Mouse (Mus musculus) cerebellum, adult 11-12 months (tissue): Measurements from ENCODE around the gene Nat8f6.
A peak's percentile ranks its signal among the peaks of the same experiment; 100 is the strongest.
"Not testable (repeated sequence)": the region's sequence is repeated elsewhere in the genome, so short reads cannot be mapped to it uniquely, and the experiment has no call there.

ENCODE experiments used
- DNase-seq: peaks from one replicate; pipeline ENCODE4 v3.0.0; 2022

Gene Nat8f6

GRCm38 (mm10) chr6:85820837-85821236, at the start of gene Nat8f6, which contains the start of gene Nat8f5:
Nat8f6 (minus strand) TSS chr6:85820954.
Nat8f5 (minus strand) TSS chr6:85820972.
- DNase-seq = no peak

- DNase-seq = not testable (repeated sequence)
These were observed 48.3 kb upstream of the Nat8f6 start, which contains the start of gene Nat8f2 for GRCm38 (mm10) chr6:85869006-85869405. Nat8f2 (minus strand) TSS chr6:85869158.

- DNase-seq = no peak
These were observed 47.3 kb upstream of the Nat8f6 start for GRCm38 (mm10) chr6:85867726-85868690.

GRCm38 (mm10) chr6:85866995-85867394, 46.2 kb upstream of the Nat8f6 start:
- DNase-seq = not testable (repeated sequence)

GRCm38 (mm10) chr6:85866166-85866565, 45.4 kb upstream of the Nat8f6 start:
- not testable (repeated sequence) for DNase-seq

- peak; percentile 21 for DNase-seq
These were observed 44.3 kb upstream of the Nat8f6 start for GRCm38 (mm10) chr6:85864900-85865639.

- DNase-seq = no peak
These were observed 43.1 kb upstream of the Nat8f6 start for GRCm38 (mm10) chr6:85863840-85864239.

- DNase-seq = no peak
These were observed 42.4 kb upstream of the Nat8f6 start for GRCm38 (mm10) chr6:85863136-85863535.

GRCm38 (mm10) chr6:85862565-85862964, 41.8 kb upstream of the Nat8f6 start:
- DNase-seq = no peak

- DNase-seq = no peak
These were observed 40.5 kb upstream of the Nat8f6 start for GRCm38 (mm10) chr6:85861247-85861646.

GRCm38 (mm10) chr6:85856194-85856678, 35.5 kb upstream of the Nat8f6 start:
- DNase-seq = peak; percentile 71

GRCm38 (mm10) chr6:85853481-85853880, 32.7 kb upstream of the Nat8f6 start:
- DNase-seq = no peak

- DNase-seq = no peak
These were observed 30.5 kb upstream of the Nat8f6 start for GRCm38 (mm10) chr6:85851062-85851773.

GRCm38 (mm10) chr6:85849240-85849639, 28.5 kb upstream of the Nat8f6 start:
- DNase-seq = no peak

GRCm38 (mm10) chr6:85848140-85848539, 27.4 kb upstream of the Nat8f6 start:
- DNase-seq = no peak

GRCm38 (mm10) chr6:85846921-85847320, 26.2 kb upstream of the Nat8f6 start:
- no peak for DNase-seq

GRCm38 (mm10) chr6:85843677-85844458, 23.1 kb upstream of the Nat8f6 start:
- not testable (repeated sequence) for DNase-seq

GRCm38 (mm10) chr6:85839982-85840381, 19.2 kb upstream of the Nat8f6 start:
- DNase-seq = no peak

GRCm38 (mm10) chr6:85838674-85839073, 17.9 kb upstream of the Nat8f6 start:
- DNase-seq = no peak

GRCm38 (mm10) chr6:85837307-85837706, 16.6 kb upstream of the Nat8f6 start:
- DNase-seq = not testable (repeated sequence)

GRCm38 (mm10) chr6:85836827-85837226, 16.1 kb upstream of the Nat8f6 start:
- not testable (repeated sequence) for DNase-seq

- DNase-seq = not testable (repeated sequence)
These were observed 15.3 kb upstream of the Nat8f6 start for GRCm38 (mm10) chr6:85836098-85836497.
